Mouse (Mus musculus) inflammation-experienced regulatory T-cells, adult 6 months (primary cell): ENCODE results near the gene Fgf9. TPM values are rescaled to one million over a fixed set of nuclear protein-coding genes. Genes with fewer than 3 reads are reported as not detected.

ENCODE experiments used
- ATAC-seq: one replicate; pipeline ENCODE4 v1.8.0; 2017
- polyA plus RNA-seq, 3 experiments: library from polyadenylated mRNA; unstranded; fragments of 100-300 nt; shearing (Covaris generic); gene quantifications; one replicate each; pipeline ENCODE4 v1.2.1; 2017

Fgf9 gene
- polyA plus RNA-seq, 3 experiments from 2014 or later: not detected

GRCm38 (mm10) chr14:58089486-58089885, 19.1 kb downstream of the Fgf9 start:
- no peak for ATAC-seq

- ATAC-seq: no peak
These were observed 21.0 kb downstream of the Fgf9 start for GRCm38 (mm10) chr14:58091321-58091720.

- no peak for ATAC-seq
These were observed 29.3 kb downstream of the Fgf9 start for GRCm38 (mm10) chr14:58099599-58099998.

- no peak for ATAC-seq
These were observed 31.0 kb downstream of the Fgf9 start for GRCm38 (mm10) chr14:58101298-58101697.

GRCm38 (mm10) chr14:58104266-58104665, 33.9 kb downstream of the Fgf9 start:
- ATAC-seq: no peak

GRCm38 (mm10) chr14:58105596-58105995, 35.2 kb downstream of the Fgf9 start:
- ATAC-seq: no peak

- no peak for ATAC-seq
These were observed 39.3 kb downstream of the Fgf9 start for GRCm38 (mm10) chr14:58109601-58110000.

- ATAC-seq: no peak
These were observed 41.2 kb downstream of the Fgf9 start for GRCm38 (mm10) chr14:58111562-58111961.

GRCm38 (mm10) chr14:58112341-58112740, 42.0 kb downstream of the Fgf9 start:
- ATAC-seq: no peak

GRCm38 (mm10) chr14:58113180-58113579, 42.8 kb downstream of the Fgf9 start:
- ATAC-seq: no peak

- ATAC-seq: no peak
These were observed 43.8 kb downstream of the Fgf9 start for GRCm38 (mm10) chr14:58114146-58114545.

GRCm38 (mm10) chr14:58124625-58125024, 54.3 kb downstream of the Fgf9 start:
- ATAC-seq: no peak

GRCm38 (mm10) chr14:58126508-58126907, 56.2 kb downstream of the Fgf9 start:
- ATAC-seq: no peak

GRCm38 (mm10) chr14:58139506-58140055, 69.2 kb downstream of the Fgf9 start:
- ATAC-seq: no peak

- ATAC-seq: no peak
These were observed 79.5 kb downstream of the Fgf9 start for GRCm38 (mm10) chr14:58149637-58150470.

- no peak for ATAC-seq
These were observed 80.1 kb downstream of the Fgf9 start for GRCm38 (mm10) chr14:58150471-58150855.

GRCm38 (mm10) chr14:58152110-58152509, 81.8 kb downstream of the Fgf9 start:
- no peak for ATAC-seq

GRCm38 (mm10) chr14:58153470-58154416, 83.4 kb downstream of the Fgf9 start:
- ATAC-seq: no peak

- no peak for ATAC-seq
These were observed 90.3 kb downstream of the Fgf9 start for GRCm38 (mm10) chr14:58160624-58161023.
